Mouse (Mus musculus): ENCODE data around the gene Srxn1. TPM values are rescaled to one million over a fixed set of nuclear protein-coding genes. Genes with fewer than 3 reads are reported as not detected.

Srxn1 gene
- total RNA-seq, 2 experiments from 2014 or later = 9.0 TPM

DNA sequence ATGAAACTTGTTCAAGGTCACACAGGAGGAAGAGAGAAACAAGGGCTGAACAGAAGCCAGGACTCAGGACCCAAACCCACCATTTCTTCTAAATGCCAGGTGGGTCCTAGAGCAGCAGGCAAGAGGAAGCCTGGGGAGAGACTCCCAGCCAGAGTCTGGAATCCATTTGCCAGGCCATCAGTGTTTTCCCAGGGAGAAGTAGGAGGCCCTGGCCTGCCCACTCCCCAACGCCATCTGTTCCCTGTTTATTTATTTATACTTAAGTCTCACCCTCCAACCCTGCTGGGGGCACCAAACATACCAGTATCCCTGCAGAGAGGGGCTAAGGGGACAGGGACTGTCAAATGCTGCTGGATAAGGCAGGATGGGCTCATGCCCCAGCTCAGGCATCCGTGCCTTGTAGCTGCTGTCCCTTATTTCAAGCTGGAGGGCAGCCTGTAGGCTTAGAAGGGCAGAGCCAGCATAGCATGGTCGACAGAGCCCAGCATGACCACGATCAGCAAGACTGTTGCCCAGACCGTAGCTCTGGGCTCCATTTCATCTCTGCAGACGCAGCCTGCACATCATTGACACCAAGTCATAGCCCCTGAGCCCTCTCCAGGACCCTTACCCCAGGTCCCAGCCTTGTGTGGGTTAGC is 14.0 kb downstream of the Srxn1 start:
- no peak for DNase-seq

DNA sequence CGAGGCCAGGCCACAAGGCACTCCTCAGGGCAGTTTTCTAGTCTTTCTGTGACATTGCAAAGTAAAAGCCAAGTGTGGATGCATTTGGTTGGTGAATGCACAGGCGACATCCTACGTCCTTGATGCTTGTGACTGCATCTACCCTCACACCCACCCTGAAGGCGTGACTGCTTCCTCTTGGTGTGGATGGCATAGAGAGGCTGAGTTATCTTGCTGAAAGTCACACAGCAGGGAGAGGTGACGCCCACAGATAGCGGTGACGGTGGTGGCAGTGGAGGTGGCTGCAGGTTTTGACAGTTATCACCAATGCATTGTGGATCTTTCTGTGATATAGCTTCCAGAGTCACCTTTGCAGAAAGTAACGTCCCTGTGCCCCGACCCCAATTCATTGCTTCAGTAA is 17.6 kb downstream of the Srxn1 start:
- DNase-seq = no peak

DNA sequence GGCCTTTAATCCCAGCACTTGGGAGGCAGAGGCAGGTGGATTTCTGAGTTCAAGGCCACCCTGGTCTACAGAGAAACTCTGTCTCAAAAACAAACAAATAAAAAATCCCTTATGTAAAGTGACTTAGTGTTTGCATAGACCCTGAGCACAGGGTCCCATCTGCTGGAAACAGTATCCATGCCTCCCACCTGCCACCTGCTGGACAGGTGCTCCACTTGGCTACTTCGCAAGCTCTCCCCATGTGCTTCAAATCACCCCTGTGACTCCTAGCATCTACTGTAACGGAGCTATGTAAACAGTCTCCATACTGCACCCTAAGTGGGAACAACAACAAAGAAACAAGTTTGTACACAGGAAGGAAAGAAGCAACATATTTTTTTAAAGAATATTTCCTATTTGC is 23.3 kb downstream of the Srxn1 start:
- no peak for DNase-seq

DNA sequence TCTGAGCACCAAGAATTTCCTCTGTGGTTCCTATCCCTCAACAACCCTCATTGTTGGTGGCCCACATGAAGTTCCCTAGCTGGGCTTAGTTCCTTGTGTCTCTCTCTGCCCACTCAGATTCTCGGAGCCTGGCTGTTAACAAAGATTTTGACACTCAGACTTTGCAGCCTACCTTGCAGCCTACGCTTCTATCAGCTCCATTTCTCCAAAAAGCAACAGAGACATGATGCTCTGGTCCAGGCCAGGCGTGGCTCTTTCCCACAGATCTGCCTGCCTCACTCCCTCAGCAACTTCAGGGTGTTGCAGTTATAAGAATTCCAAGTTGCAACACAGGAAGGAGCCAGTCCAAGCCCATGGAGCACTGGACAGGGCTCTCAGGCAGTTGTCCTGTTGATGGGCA is 24.5 kb downstream of the Srxn1 start:
- no peak for DNase-seq

DNA sequence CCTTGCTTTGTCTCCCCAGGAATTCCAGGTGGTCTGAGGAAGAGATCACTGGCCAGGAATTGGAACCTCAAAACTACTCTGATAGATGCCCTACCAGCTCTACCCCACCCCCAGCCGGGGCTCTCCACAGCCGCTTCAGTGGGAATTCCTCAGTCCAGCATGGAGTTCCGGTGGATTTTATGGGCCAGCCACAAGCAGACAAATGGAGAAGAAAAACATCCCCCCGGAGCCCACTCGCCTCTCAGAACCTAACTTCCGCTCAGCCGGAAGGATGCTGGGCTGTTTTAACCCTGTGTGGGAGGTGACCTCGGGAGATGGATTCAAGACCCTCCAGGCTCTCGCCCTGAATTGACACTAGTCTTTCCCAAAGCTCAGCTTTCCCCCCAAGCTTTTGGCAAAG is 26.7 kb downstream of the Srxn1 start:
- DNase-seq = no peak

DNA sequence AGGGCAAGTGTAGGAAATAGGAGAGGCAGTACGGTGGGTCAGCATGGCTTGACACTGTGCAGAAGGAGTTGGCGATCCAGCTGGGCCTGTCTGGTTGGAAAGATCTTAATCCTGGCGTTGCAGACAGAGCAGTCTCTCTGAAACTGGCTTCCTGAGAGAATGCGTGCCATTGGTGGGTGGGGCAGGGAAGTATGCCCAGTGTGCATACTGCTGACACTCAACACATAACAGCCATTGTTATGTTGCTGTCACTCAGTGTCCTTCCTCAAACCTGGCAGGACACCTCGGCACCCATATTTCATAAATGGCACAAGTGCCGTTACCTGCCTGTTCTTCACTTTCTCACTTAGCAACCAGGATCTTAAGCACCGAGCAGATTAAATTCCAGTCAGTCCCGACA is 27.4 kb downstream of the Srxn1 start:
- no peak for DNase-seq

DNA sequence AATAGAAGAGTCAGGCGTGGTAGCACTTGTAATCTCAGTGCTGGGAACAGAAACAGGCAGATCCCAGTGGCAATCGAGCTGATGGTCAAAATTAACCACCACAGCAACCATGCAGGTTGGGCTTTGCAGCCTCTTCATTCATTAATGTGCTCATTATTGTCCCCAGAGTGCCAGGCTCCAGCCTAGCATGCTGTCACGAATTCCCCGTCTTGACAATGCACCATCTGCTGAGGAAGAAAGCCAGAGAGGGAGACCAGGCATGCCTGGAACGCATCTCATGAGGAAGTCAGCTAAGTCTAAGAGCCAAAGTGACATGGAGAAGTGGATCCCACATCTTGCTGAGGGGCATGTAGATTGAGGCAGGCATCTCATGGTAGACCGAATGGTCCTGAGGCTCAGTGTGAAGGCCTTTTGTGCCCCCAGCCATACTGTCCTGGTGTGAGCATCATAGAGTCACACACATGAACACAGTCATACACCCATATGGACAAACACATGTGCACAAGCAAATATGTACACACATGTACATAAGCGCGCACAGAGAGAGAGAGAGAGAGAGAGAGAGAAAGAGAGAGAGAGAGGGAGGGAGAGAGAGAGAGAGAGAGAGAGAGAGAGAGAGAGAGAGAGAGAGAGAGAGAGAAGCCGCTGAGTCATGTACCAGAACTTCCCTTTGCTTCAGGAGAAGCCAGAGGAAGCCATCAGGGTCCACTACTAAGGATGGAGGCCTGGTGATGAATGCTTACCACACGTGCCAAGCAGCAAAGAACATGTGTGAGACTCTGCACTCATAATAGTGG is 34.1 kb downstream of the Srxn1 start:
- DNase-seq = no peak

DNA sequence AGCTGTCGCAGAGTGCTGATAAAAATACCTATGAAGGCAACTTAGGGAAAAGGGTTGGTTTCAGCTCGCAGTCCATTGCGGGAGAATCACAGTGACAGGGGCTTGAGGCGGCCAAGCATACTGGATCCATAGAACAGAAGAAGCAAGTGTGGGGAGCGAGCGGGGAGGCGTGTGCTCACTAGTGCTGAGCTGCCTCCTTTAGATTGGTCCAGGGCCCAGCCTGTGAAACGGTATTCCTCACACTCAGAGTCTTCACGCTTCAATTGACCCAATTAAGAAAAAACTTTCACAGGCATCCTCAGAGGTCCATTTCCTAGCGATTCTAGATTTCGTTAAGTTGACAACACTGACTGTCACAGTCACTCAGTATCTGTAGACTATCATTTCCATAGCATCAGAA is 35.6 kb downstream of the Srxn1 start:
- DNase-seq = no peak

DNA sequence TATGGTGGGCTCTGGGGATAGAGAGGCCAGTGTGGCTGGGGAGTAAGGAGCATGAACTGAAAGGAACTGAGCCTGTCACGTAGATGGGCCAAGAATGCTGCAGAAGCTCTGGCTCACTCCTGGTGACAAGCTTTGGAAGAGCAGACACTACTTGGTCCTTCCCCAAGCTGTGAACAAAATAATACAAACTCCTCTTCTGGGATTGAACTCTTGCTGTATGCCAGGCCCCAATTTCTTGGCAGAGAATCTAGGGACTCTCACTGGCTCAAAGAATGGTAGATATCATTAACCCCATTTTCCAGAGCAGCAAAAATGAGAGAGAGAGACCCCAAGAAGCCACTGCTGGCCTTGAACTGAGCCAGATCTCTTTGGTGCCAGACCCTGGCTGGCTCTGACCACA is 36.2 kb downstream of the Srxn1 start:
- DNase-seq = no peak

DNA sequence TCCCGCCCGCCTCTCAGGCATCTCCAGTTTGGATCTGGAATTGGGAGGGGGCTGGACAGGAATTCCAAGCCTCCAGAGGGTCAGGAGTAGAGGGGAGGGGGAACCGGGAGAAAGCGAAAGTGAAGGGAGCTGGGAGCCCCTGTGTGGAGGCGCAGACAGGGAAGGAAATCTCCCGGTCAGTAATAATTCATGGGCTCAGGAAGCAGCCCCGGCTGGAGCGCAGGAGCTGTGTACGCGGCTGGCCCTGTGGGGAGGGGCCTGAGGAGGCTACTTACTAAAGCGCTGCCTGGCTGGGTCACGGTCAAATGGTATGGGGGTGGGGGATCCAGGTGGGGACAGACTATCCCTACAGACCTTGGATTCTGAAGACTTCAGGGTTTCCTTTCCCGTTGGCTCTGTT is 36.7 kb downstream of the Srxn1 start:
- DNase-seq = peak; percentile 49

DNA sequence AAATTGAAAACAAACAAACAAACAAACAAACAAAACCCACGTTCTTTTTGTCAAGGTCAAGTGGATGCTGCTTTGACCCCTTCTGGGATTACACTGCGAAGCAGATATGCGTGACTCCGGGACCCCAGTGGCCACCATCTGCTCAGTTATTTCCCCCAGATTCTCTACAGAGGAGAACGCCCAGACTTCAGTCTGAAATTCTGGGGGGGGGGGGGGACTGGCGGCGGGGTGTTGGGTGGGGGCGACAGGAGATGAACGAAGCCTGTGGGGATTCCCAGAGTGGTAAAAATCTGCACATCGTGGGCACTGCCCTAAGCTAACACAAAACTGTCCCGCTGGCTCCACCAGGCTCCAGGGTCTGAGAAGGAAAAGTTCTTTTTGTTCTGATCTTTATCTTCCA is 37.3 kb downstream of the Srxn1 start:
- DNase-seq = no peak

DNA sequence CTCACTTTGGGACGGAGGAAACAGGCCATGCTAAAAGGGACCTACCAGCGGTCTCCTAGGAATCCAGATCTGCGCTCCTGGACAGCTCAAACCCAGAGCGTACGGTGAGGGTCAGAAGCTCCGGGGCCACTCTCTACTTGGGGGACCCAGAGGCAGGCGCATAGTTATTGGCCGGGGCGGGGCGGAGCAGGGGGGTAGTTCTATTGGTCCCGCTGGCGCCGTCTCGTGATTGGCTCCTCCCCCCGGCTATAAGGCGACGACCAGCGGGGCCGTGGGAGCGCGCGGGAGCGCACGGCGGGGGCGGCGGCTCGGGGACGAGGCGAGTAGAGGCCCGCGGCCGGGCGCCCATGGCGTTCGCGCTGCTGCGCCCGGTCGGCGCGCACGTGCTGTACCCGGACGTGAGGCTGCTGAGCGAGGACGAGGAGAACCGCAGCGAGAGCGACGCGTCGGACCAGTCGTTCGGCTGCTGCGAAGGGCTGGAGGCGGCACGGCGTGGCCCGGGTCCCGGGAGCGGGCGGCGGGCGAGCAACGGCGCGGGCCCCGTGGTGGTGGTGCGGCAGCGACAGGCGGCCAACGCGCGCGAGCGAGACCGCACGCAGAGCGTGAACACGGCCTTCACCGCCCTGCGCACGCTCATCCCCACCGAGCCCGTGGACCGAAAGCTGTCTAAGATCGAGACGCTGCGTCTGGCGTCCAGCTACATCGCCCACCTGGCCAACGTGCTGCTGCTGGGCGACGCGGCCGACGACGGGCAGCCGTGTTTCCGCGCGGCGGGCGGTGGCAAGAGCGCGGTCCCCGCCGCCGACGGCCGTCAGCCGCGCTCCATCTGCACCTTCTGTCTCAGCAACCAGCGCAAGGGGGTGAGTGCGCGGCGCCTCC is 38.2 kb downstream of the Srxn1 start, which contains the start of gene Tcf15:
Tcf15 (plus strand) TSS at position 283 of the 879 bp plus-strand sequence.
- DNase-seq = peak; percentile 84

DNA sequence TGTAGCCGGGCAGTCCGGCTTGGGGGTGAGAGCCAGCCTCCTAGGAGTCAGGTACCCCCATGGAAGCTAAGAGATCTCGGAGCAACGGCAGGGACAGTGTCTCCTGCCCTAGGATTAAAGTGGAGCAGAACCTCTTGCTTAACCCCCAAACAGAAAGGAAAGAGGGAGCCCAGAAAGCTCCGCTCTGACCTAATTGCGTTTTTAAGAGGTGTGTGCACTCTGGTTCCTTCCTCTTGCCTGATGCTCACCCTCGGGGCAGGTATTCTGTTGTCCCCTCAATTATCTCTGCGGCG is 38.8 kb downstream of the Srxn1 start:
- DNase-seq = no peak

DNA sequence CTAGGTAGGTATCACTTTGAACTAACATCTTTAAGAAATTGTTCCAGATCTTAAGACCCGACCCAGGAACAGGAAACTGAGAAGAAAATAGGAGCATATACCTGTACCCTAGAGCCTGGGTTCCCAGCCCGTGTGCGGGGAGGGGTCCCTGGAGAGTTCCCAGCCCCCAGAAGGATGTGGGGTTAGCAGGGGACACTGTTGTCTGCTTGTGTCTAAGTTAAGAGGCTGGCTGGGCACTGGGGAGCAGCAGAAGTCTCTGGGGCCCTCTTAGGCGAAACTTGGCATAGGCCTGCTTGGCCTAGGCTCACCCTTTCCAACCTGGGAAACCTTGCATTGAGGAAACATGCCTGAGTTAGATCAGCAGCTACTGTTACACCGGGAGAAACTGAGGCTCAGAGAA is 39.2 kb downstream of the Srxn1 start:
- no peak for DNase-seq

DNA sequence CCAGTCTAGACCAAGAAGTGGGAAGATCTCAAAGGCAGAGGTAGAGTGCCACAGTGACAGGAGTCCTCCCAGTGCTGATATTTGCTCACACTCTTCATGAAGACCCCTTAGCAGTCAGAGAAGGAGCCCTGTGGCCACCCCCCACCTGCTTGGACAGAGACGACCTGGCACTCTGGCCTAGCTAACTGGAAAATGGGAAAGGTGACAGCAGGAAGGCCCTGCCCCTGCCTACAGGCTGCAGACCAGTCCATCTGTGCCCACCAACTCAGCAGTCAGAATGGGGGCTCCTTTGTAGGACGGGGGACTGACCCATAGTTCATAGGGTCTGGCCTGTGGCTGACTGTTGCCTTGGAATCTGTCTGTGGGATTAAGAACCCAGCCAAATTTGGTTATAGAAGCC is 40.4 kb downstream of the Srxn1 start:
- no peak for DNase-seq

DNA sequence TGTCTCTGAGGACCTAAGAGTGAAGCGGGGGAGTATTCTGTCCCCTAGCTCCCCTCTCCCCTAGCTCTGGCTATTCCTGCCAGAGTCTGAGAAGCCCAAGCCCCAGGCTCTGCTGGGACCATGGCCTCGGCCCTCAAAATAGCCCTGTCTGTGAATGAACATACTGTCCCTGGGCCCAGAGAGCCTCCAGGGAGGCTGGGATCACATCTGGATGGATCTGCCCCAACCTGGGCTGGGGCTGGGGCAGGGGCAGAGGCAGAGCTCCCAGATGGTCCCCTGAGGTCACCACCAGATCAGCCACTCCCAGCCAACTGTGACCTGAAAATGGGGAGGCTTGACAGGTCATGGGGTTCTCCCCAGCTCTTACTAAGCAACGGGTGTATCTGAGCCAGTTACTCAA is 41.8 kb downstream of the Srxn1 start:
- DNase-seq = no peak

DNA sequence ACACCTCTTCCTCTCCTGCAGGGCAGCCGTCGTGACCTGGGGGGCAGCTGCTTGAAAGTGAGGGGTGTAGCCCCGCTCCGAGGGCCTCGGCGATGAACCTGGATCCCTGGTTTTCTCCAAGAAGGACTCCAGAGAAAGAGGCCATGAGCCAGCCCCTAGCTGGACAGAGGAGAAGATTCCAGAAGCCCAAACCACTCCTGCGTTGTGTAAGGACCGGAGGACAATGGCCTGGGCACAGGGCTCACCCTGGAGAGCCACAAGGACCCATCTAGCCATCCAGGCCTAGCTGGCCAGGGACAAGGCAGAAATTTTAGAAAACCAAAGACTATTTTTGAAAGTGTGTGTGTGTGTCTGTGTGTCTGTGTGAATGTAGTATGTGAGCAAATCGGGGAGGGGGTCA is 43.4 kb downstream of the Srxn1 start:
- DNase-seq = no peak

DNA sequence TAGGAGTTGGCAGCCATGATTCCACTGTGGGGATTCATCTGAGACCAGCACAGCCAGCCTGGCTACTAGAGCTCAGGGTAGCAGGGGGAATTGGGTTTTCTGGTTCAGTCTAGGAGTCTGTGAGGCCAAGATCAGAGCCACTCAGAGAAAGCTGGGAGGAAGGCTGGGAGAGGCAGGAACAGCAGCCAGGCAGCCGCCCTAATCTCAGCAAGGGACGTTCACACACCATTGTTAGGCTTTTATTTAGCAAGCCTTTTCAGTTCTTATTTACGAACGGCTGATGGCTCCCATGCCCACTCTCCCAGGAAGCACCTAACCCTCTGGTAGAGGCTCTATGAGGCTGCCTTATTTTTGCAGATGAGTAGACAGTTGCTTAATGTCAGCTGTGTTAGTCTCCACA is 44.6 kb downstream of the Srxn1 start:
- no peak for DNase-seq

DNA sequence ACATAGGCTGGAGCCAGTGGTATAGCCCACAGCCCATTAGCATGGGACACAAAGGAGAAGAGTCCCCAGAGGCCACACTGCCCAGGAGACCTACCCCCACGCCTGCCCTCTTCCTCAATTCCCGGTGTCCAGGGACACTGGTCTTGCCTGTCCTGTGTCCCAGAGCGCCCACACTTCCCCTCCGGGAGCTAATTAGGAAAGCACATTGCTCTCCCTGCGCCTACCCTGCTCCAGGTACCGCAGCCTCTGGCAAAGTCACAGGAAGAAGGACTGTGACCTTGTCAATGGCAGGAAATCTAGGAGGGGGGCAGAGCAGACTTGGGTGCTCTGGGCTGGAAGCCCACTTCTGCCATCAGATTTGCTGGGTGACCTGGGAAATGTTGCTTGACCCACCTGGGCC is 45.1 kb downstream of the Srxn1 start:
- DNase-seq = peak; percentile 40

DNA sequence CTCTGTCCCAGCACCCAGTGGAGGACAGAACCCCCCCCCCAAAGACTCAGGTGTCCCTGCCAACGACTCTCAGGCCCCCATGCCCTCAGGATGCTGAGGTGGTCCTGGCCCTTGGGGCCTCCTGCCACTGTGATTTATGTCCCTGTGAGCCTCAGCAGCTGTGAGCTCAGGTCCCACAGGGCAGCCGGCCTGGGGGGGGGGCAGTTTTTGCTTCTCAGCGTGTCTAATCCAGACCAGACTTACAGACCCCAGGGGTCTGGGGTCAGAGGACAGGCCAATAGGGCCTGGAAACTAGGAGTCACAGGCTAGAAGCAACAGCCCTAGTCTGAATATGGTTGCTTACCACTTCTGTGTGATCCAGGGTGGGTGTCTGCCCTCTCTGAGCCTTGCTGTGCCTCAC is 48.0 kb downstream of the Srxn1 start:
- no peak for DNase-seq

DNA sequence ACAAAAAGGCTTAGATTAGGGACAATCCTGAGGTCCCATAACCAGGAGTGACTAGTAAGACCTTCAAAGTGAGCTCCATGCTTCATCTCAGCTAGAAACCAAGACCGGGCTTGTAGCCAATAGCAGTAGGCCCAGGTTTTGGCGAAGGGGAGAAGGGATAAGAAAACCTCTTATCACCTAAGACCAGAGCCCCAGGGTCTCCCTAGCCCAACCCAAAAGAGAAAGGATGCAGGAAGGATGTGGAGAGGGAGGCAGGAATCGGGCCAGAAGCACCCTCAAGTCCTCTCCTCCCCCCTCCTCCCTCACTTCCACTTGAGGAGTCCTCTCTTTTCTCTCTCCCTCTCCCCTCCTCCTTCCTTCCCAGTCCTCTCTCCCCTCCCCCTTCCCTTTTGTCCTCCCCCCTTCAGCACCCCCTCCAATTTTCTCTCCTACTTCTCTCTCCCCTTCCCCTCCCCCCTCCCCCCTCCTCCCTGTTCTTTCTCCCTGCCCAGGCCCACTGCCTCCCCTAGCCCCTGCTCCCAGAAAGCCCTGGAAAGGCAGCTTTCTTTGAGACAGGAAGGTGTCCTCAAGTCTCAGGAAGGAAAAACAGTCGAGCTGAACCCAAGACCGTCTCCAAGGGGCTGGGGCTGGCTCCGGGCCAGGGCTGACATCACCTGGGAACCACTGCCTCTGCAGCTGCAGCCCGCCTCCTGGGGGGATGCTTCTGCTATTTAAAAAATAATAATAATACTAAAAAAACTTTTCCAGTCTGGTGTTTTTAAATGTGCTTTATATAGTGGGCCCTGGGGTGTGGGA is 50.3 kb downstream of the Srxn1 start:
- DNase-seq = peak; percentile 85

DNA sequence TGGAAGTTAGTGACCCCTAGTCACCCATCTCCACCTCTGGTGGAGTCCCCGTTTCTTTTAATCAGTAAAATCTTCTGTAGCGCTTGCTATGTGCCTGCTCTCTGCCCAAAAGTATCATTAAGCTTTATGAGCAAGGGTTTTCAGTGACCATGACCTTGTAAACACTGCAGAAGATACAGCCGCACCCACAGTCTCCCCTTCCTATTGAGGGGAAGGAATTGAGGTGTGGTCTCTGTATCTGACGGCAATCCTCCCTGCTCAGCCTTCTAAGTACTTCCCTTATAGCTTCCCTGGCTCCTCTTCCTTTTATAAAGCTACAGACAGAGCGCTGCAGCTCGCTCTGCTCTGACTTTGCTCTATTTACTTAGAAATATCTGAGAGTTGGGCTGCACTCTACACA is 51.2 kb downstream of the Srxn1 start:
- DNase-seq = no peak

DNA sequence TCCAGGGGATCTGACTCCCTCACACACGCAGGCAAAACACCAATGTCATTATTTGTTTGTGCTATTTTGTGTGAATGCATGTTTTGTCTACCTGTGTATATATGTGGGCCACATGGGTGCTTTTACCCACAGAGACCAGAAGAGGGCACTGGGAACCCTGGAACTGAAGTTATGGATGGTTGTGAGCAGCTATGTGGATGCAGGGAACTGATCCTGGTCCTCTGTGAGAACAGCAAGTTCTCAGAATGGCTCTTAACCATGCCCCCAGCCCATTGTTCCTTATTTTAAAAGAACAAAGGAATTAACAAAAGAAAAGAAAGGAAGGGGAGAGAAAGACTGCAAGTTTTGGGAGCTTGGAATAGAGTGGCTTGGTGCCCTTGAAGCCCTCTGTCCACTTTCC is 54.2 kb downstream of the Srxn1 start:
- DNase-seq = no peak
